Mouse (Mus musculus) limb, embryonic 13.5 days (tissue): ENCODE results near the gene Gm28360. TPM values are rescaled to one million over a fixed set of nuclear protein-coding genes. Genes with fewer than 3 reads are reported as not detected.
"Not testable (repeated sequence)": the region's sequence is repeated elsewhere in the genome, so short reads cannot be mapped to it uniquely, and the experiment has no call there.

ENCODE experiments used
- ATAC-seq: fragments of 200-750 bp; cut with Nextera tagmentation; 2 replicates; pipeline ENCODE4 v1.8.0; 2017; ENCODE audit warnings: low read depth, moderate number of reproducible peaks, moderate TSS enrichment; ENCODE audit not compliant: low FRiP score
- H3K27ac ChIP-seq: fragments of 300-500 bp; sonication (generic); 2 replicates; pipeline ENCODE4 v1.5.1; 2015; ENCODE audit warnings: inconsistent platforms, mild to moderate bottlenecking, moderate library complexity
- H3K27me3 ChIP-seq: fragments of 300-500 bp; sonication (generic); 2 replicates; pipeline ENCODE4 v1.6.1; 2015; ENCODE audit warnings: mild to moderate bottlenecking, inconsistent platforms
- H3K36me3 ChIP-seq: fragments of 300-500 bp; sonication (generic); 2 replicates; pipeline ENCODE4 v1.6.1; 2015; ENCODE audit warnings: inconsistent platforms, mild to moderate bottlenecking, moderate library complexity
- H3K4me1 ChIP-seq: fragments of 300-500 bp; sonication (generic); 2 replicates; pipeline ENCODE4 v1.6.1; 2015; ENCODE audit warnings: inconsistent platforms
- H3K4me2 ChIP-seq: fragments of 300-500 bp; sonication (generic); replicated peaks from 2 replicates; pipeline ENCODE4 v1.6.1; 2015; ENCODE audit warnings: inconsistent platforms, mild to moderate bottlenecking, moderate library complexity
- H3K4me3 ChIP-seq: fragments of 300-500 bp; sonication (generic); 2 replicates; pipeline ENCODE4 v1.5.1; 2015; ENCODE audit warnings: moderate library complexity, mild to moderate bottlenecking, inconsistent platforms
- H3K9ac ChIP-seq: fragments of 300-500 bp; sonication (generic); 2 replicates; pipeline ENCODE4 v1.6.1; 2015; ENCODE audit warnings: mild to moderate bottlenecking, inconsistent platforms
- H3K9me3 ChIP-seq: fragments of 300-500 bp; sonication (generic); 2 replicates; pipeline ENCODE4 v1.6.1; 2016; ENCODE audit warnings: inconsistent platforms
- WGBS: fragments of 180-500 bp; shearing (Covaris S2); methylation state at CpG from one replicate; pipeline ENCODE4 v1.1.7; 2015; 5-methylcytosine and 5-hydroxymethylcytosine counted together
- polyA plus RNA-seq: library from polyadenylated mRNA; unstranded; fragments of >200 nt; fragmentation: Nextera tagmentation; extraction: Ambion mirVana; gene quantifications from 2 replicates; pipeline ENCODE4 v1.2.1, GENCODE M21; 2015

Gene Gm28360
- not detected in 2 replicates for polyA plus RNA-seq

GRCm38 (mm10) chr1:117829781-117830180 lies at the start of gene Gm28360:
Gene Gm28360, plus strand, starts transcription at chr1:117830081.
- H3K9me3 ChIP-seq, H3K27ac ChIP-seq, H3K4me1 ChIP-seq, H3K4me2 ChIP-seq, H3K27me3 ChIP-seq, H3K4me3 ChIP-seq, ATAC-seq, H3K9ac ChIP-seq, H3K36me3 ChIP-seq: not testable (repeated sequence)
- WGBS, result 59% methylated on average over 5 of the region's 5 CpGs

GRCm38 (mm10) chr1:117780833-117781232 lies 49.0 kb upstream of the Gm28360 start, which contains the start of gene B020011L13Rik:
Gene B020011L13Rik, plus strand, starts transcription at chr1:117781133.
- not testable (repeated sequence) for H3K9ac ChIP-seq, H3K4me1 ChIP-seq, H3K27ac ChIP-seq, H3K4me2 ChIP-seq, ATAC-seq, H3K4me3 ChIP-seq, H3K36me3 ChIP-seq, H3K27me3 ChIP-seq
- 0 out of 2 replicates have a peak, but pooled peaks cover 11% of the 10 kb centered on the region for H3K9me3 ChIP-seq
- WGBS, result 62% methylated on average over 3 of the region's 3 CpGs

- not testable (repeated sequence) for H3K9ac ChIP-seq, H3K4me3 ChIP-seq, H3K27me3 ChIP-seq, ATAC-seq, H3K4me2 ChIP-seq, H3K9me3 ChIP-seq, H3K36me3 ChIP-seq, H3K27ac ChIP-seq, H3K4me1 ChIP-seq
These were observed 13.6 kb upstream of the Gm28360 start for GRCm38 (mm10) chr1:117816271-117816670.

DNA sequence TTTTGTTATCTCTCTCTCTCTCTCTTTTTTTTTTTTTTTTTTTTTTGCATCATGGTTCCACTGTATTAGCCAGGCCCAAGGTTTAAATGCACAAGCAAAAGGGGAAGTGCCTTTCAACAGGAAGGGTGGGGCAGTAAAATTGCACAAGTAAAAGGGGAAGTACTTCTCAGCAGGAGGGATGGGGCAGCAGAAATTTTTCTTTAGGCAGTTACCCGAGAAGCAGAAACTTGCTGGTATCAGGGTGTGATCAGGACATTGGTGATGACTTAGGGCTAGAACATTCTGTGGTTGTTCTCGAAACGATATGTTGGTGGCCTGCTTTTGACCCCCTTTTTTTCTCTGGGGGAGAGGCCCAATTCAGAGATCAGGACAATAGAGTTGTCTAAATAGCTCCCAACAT lies 21.8 kb downstream of the Gm28360 start:
- not testable (repeated sequence) for H3K27ac ChIP-seq, H3K36me3 ChIP-seq, ATAC-seq, H3K4me1 ChIP-seq, H3K27me3 ChIP-seq, H3K4me2 ChIP-seq, H3K4me3 ChIP-seq, H3K9ac ChIP-seq
- peaks cover 14% of the 10 kb centered on the region for H3K9me3 ChIP-seq
- 84% methylated on average over 3 of the region's 3 CpGs for WGBS

Other genes starting within 250 kb of the Gm28360 start
- not detected in 2 replicates for gene Gm28363, start 132.9 kb upstream of the Gm28360 start, polyA plus RNA-seq
- gene B020011L13Rik, start 48.9 kb upstream of the Gm28360 start, polyA plus RNA-seq, result not detected in 2 replicates
- gene Gm28168, start 97.9 kb downstream of the Gm28360 start, polyA plus RNA-seq, result not detected in 2 replicates
- not detected in 2 replicates for gene Gm7145, start 135.9 kb downstream of the Gm28360 start, polyA plus RNA-seq